Mouse (Mus musculus) midbrain, postnatal 0 days (tissue): ENCODE measurements around the gene Polr3c. TPM values are rescaled to one million over a fixed set of nuclear protein-coding genes. Genes with fewer than 3 reads are reported as not detected.

Experiments
- ATAC-seq: fragments of 200-750 bp; cut with Nextera tagmentation; 2 replicates; pipeline ENCODE4 v1.8.0; 2017; ENCODE audit warnings: moderate number of reproducible peaks, mild to moderate bottlenecking, moderate TSS enrichment, moderate library complexity; ENCODE audit not compliant: low FRiP score
- DNase-seq: peaks from one replicate; pipeline ENCODE4 v3.0.0-alpha.2; 2015; ENCODE audit warnings: low spot score
- H3K27ac ChIP-seq: fragments of 300-500 bp; sonication (generic); 2 replicates; pipeline ENCODE4 v1.5.1; 2014; ENCODE audit warnings: low read depth, mild to moderate bottlenecking, low read length, mixed read lengths
- H3K27me3 ChIP-seq: fragments of 300-500 bp; sonication (generic); 2 replicates; pipeline ENCODE4 v1.6.1; 2014; ENCODE audit warnings: low read length, control low read depth, mixed read lengths; ENCODE audit not compliant: insufficient read depth
- H3K36me3 ChIP-seq: fragments of 300-500 bp; sonication (generic); 2 replicates; pipeline ENCODE4 v1.6.1; 2014; ENCODE audit warnings: low read length, control low read depth, mixed read lengths; ENCODE audit not compliant: insufficient read depth
- H3K4me1 ChIP-seq: fragments of 300-500 bp; sonication (generic); 2 replicates; pipeline ENCODE4 v1.6.1; 2014; ENCODE audit warnings: mild to moderate bottlenecking, control low read depth, antibody characterized with exemption, low read length, mixed read lengths; ENCODE audit not compliant: insufficient read depth
- H3K4me2 ChIP-seq: fragments of 300-500 bp; sonication (generic); 2 replicates; pipeline ENCODE4 v1.6.1; 2014; ENCODE audit warnings: low read depth, mild to moderate bottlenecking, low read length, mixed read lengths; ENCODE audit not compliant: poor library complexity, severe bottlenecking
- H3K4me3 ChIP-seq: fragments of 300-500 bp; sonication (generic); 2 replicates; pipeline ENCODE4 v1.5.1; 2014; ENCODE audit warnings: low read depth, mild to moderate bottlenecking, low read length, moderate library complexity
- H3K9ac ChIP-seq: fragments of 300-500 bp; sonication (generic); replicated peaks from 2 replicates; pipeline ENCODE4 v1.6.1; 2014; ENCODE audit warnings: mild to moderate bottlenecking, low read length, moderate library complexity, mixed read lengths; ENCODE audit not compliant: poor library complexity, severe bottlenecking
- H3K9me3 ChIP-seq: fragments of 300-500 bp; sonication (generic); 2 replicates; pipeline ENCODE4 v1.6.1; 2016; ENCODE audit warnings: low read length, control low read depth
- CTCF ChIP-seq: IDR thresholded peaks from 2 replicates; pipeline ENCODE4 v1.5.1; 2016; ENCODE audit warnings: antibody characterized with exemption, mild to moderate bottlenecking
- WGBS: fragments of 180-500 bp; shearing (Covaris S2); extraction: QIAGEN DNeasy Blood & Tissue Kit; methylation state at CpG from one replicate; pipeline ENCODE4 v1.1.7; 2014; 5-methylcytosine and 5-hydroxymethylcytosine counted together
- polyA plus RNA-seq: library from polyadenylated mRNA; unstranded; fragments of >200 nt; fragmentation: Nextera tagmentation; extraction: Ambion mirVana; gene quantifications from 2 replicates; pipeline ENCODE4 v1.2.1, GENCODE M21; 2015
- total RNA-seq: library from RNA; depleted of rRNA; stranded (reverse); fragments of >200 nt; gene quantifications from 2 replicates; pipeline ENCODE4 v1.2.3, GENCODE M21; 2014

The Polr3c gene
- total and polyA plus RNA-seq, 2 experiments from 2014 or later = 14.7 to 30.7 TPM

DNA sequence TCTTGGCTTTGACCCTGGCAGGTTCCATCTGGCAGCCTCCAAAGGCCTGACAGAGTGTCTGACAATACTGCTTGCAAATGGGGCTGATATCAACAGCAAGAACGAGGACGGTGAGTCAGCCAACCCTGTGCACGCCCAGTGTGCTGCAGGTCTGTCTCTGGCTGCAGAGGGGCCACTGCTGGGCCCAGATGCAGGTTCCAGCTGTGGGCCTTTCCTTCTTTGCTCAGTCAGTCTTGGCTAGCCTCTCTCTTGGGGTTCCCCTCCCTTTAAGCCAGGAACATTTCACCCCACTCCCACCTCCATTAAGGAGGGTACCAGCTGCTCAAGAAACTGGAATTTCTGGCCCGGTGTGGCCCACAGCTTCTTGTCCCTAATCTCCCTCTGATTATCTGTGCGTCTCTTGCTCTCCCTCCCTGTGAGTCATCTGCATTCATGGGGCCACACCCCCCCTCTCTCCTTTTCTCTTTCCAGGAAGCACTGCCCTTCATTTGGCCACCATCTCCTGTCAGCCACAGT, 48.2 kb downstream of the Polr3c start:
- no peaks in the 10 kb centered on the region for H3K9me3 ChIP-seq
- no peak for TF ChIP-seq CTCF
- no peaks in the 10 kb centered on the region for H3K27me3 ChIP-seq
- H3K27ac ChIP-seq = no peak overlapping the region
- 33% methylated on average over 5 of the region's 5 CpGs for WGBS
- no peak for ATAC-seq
- H3K4me3 ChIP-seq = no peak overlapping the region
- no peak overlapping the region for H3K9ac ChIP-seq
- H3K36me3 ChIP-seq = no peaks in the 10 kb centered on the region
- no peak overlapping the region for H3K4me2 ChIP-seq
- no peak for DNase-seq
- no peaks in the 10 kb centered on the region for H3K4me1 ChIP-seq

DNA sequence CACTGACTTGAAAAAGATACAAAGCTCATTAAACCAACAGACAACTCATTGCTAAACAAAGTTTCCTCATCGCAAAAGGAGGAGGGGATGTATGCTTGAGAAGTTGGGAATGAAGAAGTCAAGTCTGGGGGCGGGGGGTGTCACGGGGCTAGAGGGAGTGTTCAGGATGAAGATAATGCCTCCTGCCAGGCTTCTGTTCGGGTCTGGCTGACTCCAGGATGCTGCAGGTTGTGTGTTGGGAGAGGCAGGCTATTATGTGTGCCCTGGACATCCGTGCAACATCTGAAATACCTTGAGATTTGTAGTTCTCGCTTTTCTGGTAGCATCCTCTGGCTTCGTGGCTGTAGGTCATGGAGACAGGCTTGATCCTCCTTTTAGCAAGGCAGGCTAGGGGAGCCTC, 49.0 kb downstream of the Polr3c start:
- TF ChIP-seq CTCF = no peak
- 66% methylated on average over 7 of the region's 7 CpGs for WGBS

DNA sequence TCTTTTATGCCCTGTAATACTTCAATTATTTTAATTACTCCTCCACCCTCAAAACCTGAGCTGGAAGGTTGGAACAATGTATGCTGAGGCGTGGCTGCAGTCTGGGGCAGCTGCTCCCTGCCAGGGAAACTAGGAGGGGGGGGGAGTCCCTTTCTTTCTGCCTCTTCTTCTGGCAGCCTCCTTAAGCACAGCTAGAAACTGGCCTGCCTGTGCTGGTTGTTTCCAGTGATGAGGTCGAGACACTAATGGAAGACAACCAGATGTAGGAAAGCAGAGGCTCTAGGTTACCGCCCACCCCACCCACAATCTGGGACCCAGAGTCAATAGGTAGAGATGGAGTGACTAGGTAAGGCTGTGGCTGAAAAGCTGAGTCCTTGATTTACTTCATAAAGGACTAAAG, 51.7 kb downstream of the Polr3c start:
- no peaks in the 10 kb centered on the region for H3K36me3 ChIP-seq
- no peaks in the 10 kb centered on the region for H3K9me3 ChIP-seq
- no peaks in the 10 kb centered on the region for H3K4me1 ChIP-seq
- 27% methylated on average over 3 of the region's 3 CpGs for WGBS
- H3K27me3 ChIP-seq = no peaks in the 10 kb centered on the region
- H3K4me3 ChIP-seq = no peak overlapping the region
- no peak for DNase-seq
- no peak overlapping the region for H3K9ac ChIP-seq
- no peak overlapping the region for H3K27ac ChIP-seq
- ATAC-seq = no peak
- no peak overlapping the region for H3K4me2 ChIP-seq
- no peak for TF ChIP-seq CTCF

More for the DNA sequence above, 49.0 kb downstream of the Polr3c start:
- no peak overlapping the region for H3K4me2 ChIP-seq
- no peak overlapping the region for H3K9ac ChIP-seq
- no peaks in the 10 kb centered on the region for H3K4me1 ChIP-seq
- H3K9me3 ChIP-seq = no peaks in the 10 kb centered on the region
- no peaks in the 10 kb centered on the region for H3K27me3 ChIP-seq
- ATAC-seq (no peak), DNase-seq (no peak)
- H3K4me3 ChIP-seq = no peak overlapping the region
- no peaks in the 10 kb centered on the region for H3K36me3 ChIP-seq
- H3K27ac ChIP-seq = no peak overlapping the region

- Histone ChIP-seq H3K36me3 (no peaks in the 10 kb centered on the region), H3K4me2 (no peak overlapping the region), H3K4me1 (no peaks in the 10 kb centered on the region), H3K4me3 (no peak overlapping the region), H3K27me3 (no peaks in the 10 kb centered on the region), H3K9ac (no peak overlapping the region), H3K9me3 (no peaks in the 10 kb centered on the region), H3K27ac (no peak overlapping the region)
- ATAC-seq (no peak), DNase-seq (no peak)
- WGBS = 85% methylated on average over 3 of the region's 3 CpGs
- no peak for TF ChIP-seq CTCF
These were observed 52.3 kb downstream of the Polr3c start for GRCm38 (mm10) chr3:96675171-96675570.

GRCm38 (mm10) chr3:96674442-96674841, 53.0 kb downstream of the Polr3c start:
- ATAC-seq (no peak), DNase-seq (no peak)
- no peaks in the 10 kb centered on the region for H3K4me1 ChIP-seq
- TF ChIP-seq CTCF = no peak
- no peak overlapping the region for H3K4me2 ChIP-seq
- no peak overlapping the region for H3K4me3 ChIP-seq
- H3K36me3 ChIP-seq = no peaks in the 10 kb centered on the region
- no peaks in the 10 kb centered on the region for H3K9me3 ChIP-seq
- 76% methylated on average over 8 of the region's 8 CpGs for WGBS
- no peak overlapping the region for H3K9ac ChIP-seq
- no peaks in the 10 kb centered on the region for H3K27me3 ChIP-seq
- H3K27ac ChIP-seq = no peak overlapping the region

DNA sequence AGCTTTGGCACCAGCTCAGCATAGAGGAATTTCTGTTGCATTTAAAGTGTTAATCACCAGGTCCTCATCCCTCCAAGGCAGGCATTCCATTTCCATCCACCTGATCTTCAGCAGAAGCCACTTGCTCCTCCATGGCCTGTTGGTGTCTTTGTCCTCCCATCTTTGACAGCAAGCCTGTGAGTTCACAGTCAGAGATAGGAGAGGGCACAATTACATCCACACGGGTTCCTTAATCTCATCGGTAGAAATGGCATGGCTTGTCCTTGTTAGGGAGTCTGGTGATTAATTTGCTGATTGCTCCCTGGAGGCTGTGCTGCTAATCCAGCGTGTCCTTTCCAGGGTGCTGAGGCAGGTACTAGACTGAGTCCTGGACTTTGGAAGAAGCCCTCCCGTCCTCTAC, 53.9 kb downstream of the Polr3c start:
- Histone ChIP-seq H3K4me1 (no peaks in the 10 kb centered on the region), H3K4me3 (no peak overlapping the region), H3K27me3 (no peaks in the 10 kb centered on the region), H3K9me3 (no peaks in the 10 kb centered on the region), H3K27ac (no peak overlapping the region), H3K9ac (no peak overlapping the region), H3K36me3 (no peaks in the 10 kb centered on the region), H3K4me2 (no peak overlapping the region)
- WGBS = 70% methylated on average over 4 of the region's 4 CpGs
- TF ChIP-seq CTCF = no peak
- ATAC-seq (no peak), DNase-seq (no peak)
